Mouse (Mus musculus): ENCODE measurements around the gene Ucn2.

Gene Ucn2

DNA sequence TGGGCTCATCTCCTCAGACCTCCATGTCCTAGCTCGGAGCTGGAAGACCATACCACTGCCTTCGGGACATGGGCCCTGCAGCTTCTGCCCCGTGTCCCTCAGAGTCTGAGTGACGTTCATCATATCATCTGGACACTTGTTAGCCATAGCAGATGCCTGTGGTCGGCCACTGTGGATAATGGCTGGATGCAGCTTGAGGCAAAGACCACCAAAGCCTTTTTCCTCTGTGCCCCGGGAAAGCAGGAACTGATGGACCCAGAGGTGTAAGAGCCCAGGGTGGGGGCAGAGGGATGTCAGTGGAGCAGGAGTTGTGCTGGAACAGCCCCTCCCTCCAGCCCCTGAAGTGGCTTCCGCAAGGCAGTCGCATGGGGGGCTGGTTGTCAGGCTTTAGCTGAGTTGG lies 45.9 kb downstream of the Ucn2 start:
- DNase-seq (ENCODE audit: low spot score) = no peak

GRCm38 (mm10) chr9:109032435-109032834 lies 46.6 kb downstream of the Ucn2 start:
- no peak for DNase-seq (ENCODE audit: low spot score)
